Mouse (Mus musculus) urinary bladder, adult 18-20 months (tissue): ENCODE measurements around the gene Dtx3.
A peak's percentile ranks its signal among the peaks of the same experiment; 100 is the strongest.
"Not testable (repeated sequence)": the region's sequence is repeated elsewhere in the genome, so short reads cannot be mapped to it uniquely, and the experiment has no call there.

Experiments used
- DNase-seq, 2 experiments: peaks; one replicate each; pipeline ENCODE4 v3.0.0; 2022; ENCODE audit warnings: low spot score in 2 of 2, mixed read lengths in 2 of 2

The Dtx3 gene

GRCm38 (mm10) chr10:127166771-127167613 lies 28.5 kb downstream of the Dtx3 start:
- no peak for DNase-seq

- no peak for DNase-seq
Measured at GRCm38 (mm10) chr10:127166404-127166715, 29.2 kb downstream of the Dtx3 start.

- peak in 1 of 2 experiments; percentile 64 for DNase-seq
Measured at GRCm38 (mm10) chr10:127165654-127166403, 29.7 kb downstream of the Dtx3 start.

- DNase-seq: no peak
Measured at GRCm38 (mm10) chr10:127165354-127165653, 30.2 kb downstream of the Dtx3 start.

- peak; percentile 41 to 68 for DNase-seq
Measured at GRCm38 (mm10) chr10:127164631-127165353, 30.7 kb downstream of the Dtx3 start, which contains the start of gene B4galnt1. B4galnt1 (plus strand) TSS chr10:127165225.

GRCm38 (mm10) chr10:127164190-127164589 lies 31.3 kb downstream of the Dtx3 start:
- DNase-seq: no peak

- DNase-seq: not testable (repeated sequence)
Measured at GRCm38 (mm10) chr10:127162771-127163261, 32.7 kb downstream of the Dtx3 start.

- no peak for DNase-seq
Measured at GRCm38 (mm10) chr10:127160728-127161127, 34.8 kb downstream of the Dtx3 start.

GRCm38 (mm10) chr10:127160081-127160480 lies 35.4 kb downstream of the Dtx3 start:
- no peak for DNase-seq

- DNase-seq: no peak
Measured at GRCm38 (mm10) chr10:127158471-127158870, 37.1 kb downstream of the Dtx3 start.

- DNase-seq: no peak
Measured at GRCm38 (mm10) chr10:127156511-127156910, 39.0 kb downstream of the Dtx3 start.

- no peak for DNase-seq
Measured at GRCm38 (mm10) chr10:127156089-127156488, 39.4 kb downstream of the Dtx3 start.

- no peak for DNase-seq
Measured at GRCm38 (mm10) chr10:127154652-127155051, 40.9 kb downstream of the Dtx3 start.

GRCm38 (mm10) chr10:127154241-127154640 lies 41.3 kb downstream of the Dtx3 start:
- DNase-seq: no peak

GRCm38 (mm10) chr10:127153323-127153722 lies 42.2 kb downstream of the Dtx3 start:
- no peak for DNase-seq

GRCm38 (mm10) chr10:127152556-127152955 lies 43.0 kb downstream of the Dtx3 start:
- DNase-seq: not testable (repeated sequence)

- DNase-seq: not testable (repeated sequence)
Measured at GRCm38 (mm10) chr10:127151233-127151632, 44.3 kb downstream of the Dtx3 start.

GRCm38 (mm10) chr10:127150471-127150872 lies 45.1 kb downstream of the Dtx3 start:
- DNase-seq: no peak

- DNase-seq: no peak
Measured at GRCm38 (mm10) chr10:127147135-127147534, 48.4 kb downstream of the Dtx3 start.

- DNase-seq: no peak
Measured at GRCm38 (mm10) chr10:127145303-127145702, 50.2 kb downstream of the Dtx3 start.

GRCm38 (mm10) chr10:127144536-127144935 lies 51.0 kb downstream of the Dtx3 start:
- DNase-seq: no peak

GRCm38 (mm10) chr10:127143228-127143627 lies 52.3 kb downstream of the Dtx3 start:
- no peak for DNase-seq
